ENCODE assay signal across 18 mouse cellular contexts in the genomic region with DNA sequence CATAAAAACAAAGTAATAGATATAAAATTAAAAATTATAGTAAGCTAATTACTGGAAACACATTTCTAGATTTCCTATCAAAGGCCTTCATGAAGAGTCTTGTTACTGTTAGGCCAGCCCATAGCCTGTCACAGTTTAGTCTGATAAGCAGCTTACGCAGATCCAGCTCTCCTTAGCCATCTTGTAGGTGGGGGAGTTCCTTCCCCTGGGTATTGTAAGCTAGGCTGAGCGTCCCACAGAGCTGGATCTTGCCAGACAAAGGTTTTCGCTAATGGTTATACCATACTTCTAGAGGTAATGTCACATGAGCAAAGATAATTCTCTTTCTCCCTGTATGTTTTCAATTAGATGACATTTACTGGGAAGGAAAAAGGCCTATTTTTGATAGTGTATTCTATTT. TPM values are rescaled to one million over a fixed set of nuclear protein-coding genes. Genes with fewer than 3 reads are reported as not detected.
A peak's percentile ranks its signal among the peaks of the same experiment; 100 is the strongest.
DNase-seq lines count a peak whose midpoint lies in the region; ATAC-seq and TF ChIP-seq lines count a peak whose summit lies in the region.
"Had no signal": no experiment of that assay in that cellular context is flagged by ENCODE, and none has a peak within 500 bp of the region (broad histone marks: within the 10 kb centered on the region; RNA-seq: fewer than 3 reads in every experiment).

No protein-coding gene starts in this region.

- H3K4me3 ChIP-seq in heart, embryonic 10.5 days = no peak overlapping the region
- no peak overlapping the region for H3K4me3 ChIP-seq in liver, embryonic 14.5 days (ENCODE audit: insufficient read depth in 1 of 2, low read depth in 2 of 2, low read length in 2 of 2)
- H3K4me3 ChIP-seq: embryonic facial prominence, embryonic 10.5 days; hindbrain, embryonic 15.5 days; intestine, embryonic 15.5 days had no signal

- no peak overlapping the region; the same call in 1 of the 2 replicates for H3K4me2 ChIP-seq in liver, embryonic 14.5 days (ENCODE audit: low read depth)
- H3K4me2 ChIP-seq: hindbrain, embryonic 15.5 days; intestine, embryonic 15.5 days; lung, embryonic 14.5 days had no signal

- no peak for ATAC-seq in liver, embryonic 14.5 days (ENCODE audit: insufficient read depth)
- no peak for ATAC-seq in monocyte, adult 5-6 weeks (replicated peaks; ENCODE audit: insufficient number of reproducible peaks, low FRiP score, low TSS enrichment, poor library complexity, severe bottlenecking)
- ATAC-seq: intestine, embryonic 15.5 days; midbrain, embryonic 16.5 days had no signal

- WGBS in heart, embryonic 10.5 days = 58% methylated on average over 3 of the region's 3 CpGs
- WGBS in liver, embryonic 14.5 days (ENCODE audit: insufficient replicate concordance) = 21% methylated on average over 3 of the region's 3 CpGs

- H3K9me3 ChIP-seq in heart, embryonic 10.5 days = no peaks in the 10 kb centered on the region
- H3K9me3 ChIP-seq in liver, embryonic 14.5 days (ENCODE audit: control insufficient read depth, low read length) = no peaks in the 10 kb centered on the region
- H3K9me3 ChIP-seq: embryonic facial prominence, embryonic 10.5 days; hindbrain, embryonic 15.5 days; intestine, embryonic 15.5 days had no signal

- intact Hi-C loops in heart, postnatal 36 days (cut with DNase I) = no loop called here

- peaks cover 87% of the 10 kb centered on the region for H3K4me1 ChIP-seq in heart, embryonic 10.5 days
- H3K4me1 ChIP-seq in liver, embryonic 14.5 days (replicated peaks; ENCODE audit: control insufficient read depth in 2 of 2, insufficient read depth in 2 of 2, low read length in 1 of 2) = peaks cover 81 to 83% of the 10 kb centered on the region in 2 experiments

- peaks cover 8% of the 10 kb centered on the region; the same call in 1 of the 2 replicates for H3K36me3 ChIP-seq in heart, embryonic 10.5 days
- H3K36me3 ChIP-seq in liver, embryonic 14.5 days (replicated peaks; ENCODE audit: control insufficient read depth, insufficient read depth, low read depth) = no peaks in the 10 kb centered on the region
- H3K36me3 ChIP-seq: embryonic facial prominence, embryonic 10.5 days; hindbrain, embryonic 15.5 days; intestine, embryonic 15.5 days had no signal

- H3K27me3 ChIP-seq in heart, embryonic 10.5 days (ENCODE audit: insufficient read depth, poor library complexity, severe bottlenecking) = no peaks in the 10 kb centered on the region
- no peaks in the 10 kb centered on the region for H3K27me3 ChIP-seq in liver, embryonic 14.5 days (ENCODE audit: control insufficient read depth, insufficient read depth, low read length)
- H3K27me3 ChIP-seq: hindbrain, embryonic 15.5 days; intestine, embryonic 15.5 days had no signal

- TF ChIP-seq EP300 in liver, embryonic 14.5 days (IDR thresholded peaks at IDR 0.05; ENCODE audit: low read depth) = 0 out of 2 replicates have a peak, but pooled peaks have one; percentile 37

- TF ChIP-seq CTCF in liver, embryonic 14.5 days (IDR thresholded peaks at IDR 0.05; ENCODE audit: low read depth) = no peak

- no peak overlapping the region for H3K9ac ChIP-seq in liver, embryonic 14.5 days (replicated peaks)
- H3K9ac ChIP-seq: hindbrain, embryonic 15.5 days; intestine, embryonic 15.5 days; lung, embryonic 14.5 days had no signal

- 0 out of 2 replicates have a peak overlapping the region, but pooled peaks have one; percentile 10 for H3K27ac ChIP-seq in heart, embryonic 10.5 days
- peak overlapping the region; percentile 5 for H3K27ac ChIP-seq in liver, embryonic 14.5 days
- H3K27ac ChIP-seq: embryonic facial prominence, embryonic 10.5 days; hindbrain, embryonic 15.5 days; intestine, embryonic 15.5 days had no signal

- no peak for DNase-seq in heart, embryonic 10.5 days (ENCODE audit: low spot score)
- no peak for DNase-seq in heart, postnatal 36 days
- DNase-seq in retina, adult 2 months (ENCODE audit: low read depth, low spot score) = peak; percentile 65
- DNase-seq in retina, embryonic 14.5 days (ENCODE audit: low spot score) = no peak
- DNase-seq in liver, embryonic 14.5 days (ENCODE audit: low read depth in 3 of 3, low spot score in 3 of 3) = peak in 1 of 3 experiments; percentile 37
- no peak for DNase-seq in Muller cell, postnatal 12 days (ENCODE audit: inconsistent ontology term)
- DNase-seq: adrenal gland, adult 8-10 months; B cell, adult 2 months; gastrocnemius, postnatal 14 days; kidney, postnatal 4 days; lung, embryonic 14.5 days; lung, postnatal 36 days; right cerebral cortex, adult 18-20 months had no signal

RNA-seq across cellular contexts. Expression of a gene that starts 50.0 kb away (rescaled TPM):
- polyA plus RNA-seq in heart, embryonic 10.5 days (2016; fragmentation: Nextera tagmentation; extraction: Ambion mirVana) = 128 and 173 TPM in 2 replicates
- total RNA-seq in heart, postnatal 36 days (2021) = 10 to 100 TPM; 45.2 to 48.6 TPM
- 8.2 and 12.7 TPM in 2 replicates for polyA plus RNA-seq in liver, embryonic 14.5 days (2012; rRNA removed)
- polyA plus RNA-seq in liver, embryonic 14.5 days (2014; fragmentation: Nextera tagmentation; extraction: Ambion mirVana) = 21.7 and 26.7 TPM in 2 replicates
- total RNA-seq in monocyte, adult 5-6 weeks (2017) = 301 to 321 TPM (median 307 TPM) in 3 replicates
